Mouse (Mus musculus): ENCODE measurements around the gene Slc9a1.

DNA sequence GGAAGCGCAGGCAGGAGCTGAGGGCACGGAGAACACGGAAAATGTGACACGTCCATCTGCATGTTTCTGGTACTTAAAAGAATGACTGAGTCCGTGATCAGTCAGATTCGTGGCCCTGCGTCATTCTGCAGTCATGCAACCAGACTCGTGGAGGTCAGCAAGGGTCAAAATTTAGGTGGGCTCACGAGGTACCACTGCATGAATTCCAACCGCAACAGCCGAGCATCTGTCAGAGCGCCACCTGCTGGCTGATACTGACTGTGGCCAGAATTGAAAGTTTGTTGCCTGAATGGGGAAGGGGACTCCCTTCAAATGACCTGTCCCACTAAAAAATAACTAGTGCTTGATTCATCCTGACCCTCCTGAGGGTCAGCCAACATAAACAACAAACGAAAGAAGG is 80.2 kb downstream of the Slc9a1 start:
- TF ChIP-seq POLR2A (IDR thresholded peaks at IDR 0.05; ENCODE audit: insufficient read depth, low read depth, low read length) (no peak), CTCF (IDR thresholded peaks at IDR 0.05; ENCODE audit: insufficient read depth, low read depth, low read length) (peak; percentile 66)
